Mouse (Mus musculus) stomach, embryonic 16.5 days (tissue): ENCODE data around the gene A730015C16Rik. TPM values are rescaled to one million over a fixed set of nuclear protein-coding genes. Genes with fewer than 3 reads are reported as not detected.

Experiments used
- ATAC-seq: fragments of 200-750 bp; cut with Nextera tagmentation; 2 replicates; pipeline ENCODE4 v1.8.0; 2017; ENCODE audit warnings: moderate number of reproducible peaks, moderate TSS enrichment; ENCODE audit not compliant: insufficient read depth, low FRiP score
- H3K27ac ChIP-seq: fragments of 300-500 bp; sonication (generic); 2 replicates; pipeline ENCODE4 v1.5.1; 2014; ENCODE audit warnings: low read length
- H3K27me3 ChIP-seq: fragments of 300-500 bp; sonication (generic); 2 replicates; pipeline ENCODE4 v1.6.1; 2014; ENCODE audit warnings: low read length, control low read depth, mixed read lengths; ENCODE audit not compliant: control insufficient read depth, insufficient read depth
- H3K36me3 ChIP-seq: fragments of 300-500 bp; sonication (generic); 2 replicates; pipeline ENCODE4 v1.6.1; 2014; ENCODE audit warnings: low read length; ENCODE audit not compliant: control insufficient read depth, insufficient read depth
- H3K4me1 ChIP-seq: fragments of 300-500 bp; sonication (generic); 2 replicates; pipeline ENCODE4 v1.6.1; 2014; ENCODE audit warnings: low read length, control low read depth, mixed read lengths; ENCODE audit not compliant: control insufficient read depth, insufficient read depth
- H3K4me2 ChIP-seq: fragments of 300-500 bp; sonication (generic); 2 replicates; pipeline ENCODE4 v1.6.1; 2014; ENCODE audit warnings: low read depth, low read length, mixed read lengths
- H3K4me3 ChIP-seq: fragments of 300-500 bp; sonication (generic); replicated peaks from 2 replicates; pipeline ENCODE4 v1.5.1; 2014; ENCODE audit warnings: mild to moderate bottlenecking, low read length
- H3K9ac ChIP-seq: fragments of 300-500 bp; sonication (generic); 2 replicates; pipeline ENCODE4 v1.6.1; 2014; ENCODE audit warnings: low read length
- H3K9me3 ChIP-seq: fragments of 300-500 bp; sonication (generic); replicated peaks from 2 replicates; pipeline ENCODE4 v1.6.1; 2016; ENCODE audit warnings: low read length, control low read depth; ENCODE audit not compliant: control insufficient read depth
- WGBS: fragments of 180-500 bp; shearing (Covaris S2); extraction: QIAGEN DNeasy Blood & Tissue Kit; methylation state at CpG from one replicate; pipeline ENCODE4 v1.1.7; 2014; 5-methylcytosine and 5-hydroxymethylcytosine counted together
- polyA plus RNA-seq: library from polyadenylated mRNA; unstranded; fragments of >200 nt; fragmentation: Nextera tagmentation; extraction: Ambion mirVana; gene quantifications from 2 replicates; pipeline ENCODE4 v1.2.1, GENCODE M21; 2015

A730015C16Rik gene
- polyA plus RNA-seq, 1 experiment from 2014 or later: 1.5 TPM

DNA sequence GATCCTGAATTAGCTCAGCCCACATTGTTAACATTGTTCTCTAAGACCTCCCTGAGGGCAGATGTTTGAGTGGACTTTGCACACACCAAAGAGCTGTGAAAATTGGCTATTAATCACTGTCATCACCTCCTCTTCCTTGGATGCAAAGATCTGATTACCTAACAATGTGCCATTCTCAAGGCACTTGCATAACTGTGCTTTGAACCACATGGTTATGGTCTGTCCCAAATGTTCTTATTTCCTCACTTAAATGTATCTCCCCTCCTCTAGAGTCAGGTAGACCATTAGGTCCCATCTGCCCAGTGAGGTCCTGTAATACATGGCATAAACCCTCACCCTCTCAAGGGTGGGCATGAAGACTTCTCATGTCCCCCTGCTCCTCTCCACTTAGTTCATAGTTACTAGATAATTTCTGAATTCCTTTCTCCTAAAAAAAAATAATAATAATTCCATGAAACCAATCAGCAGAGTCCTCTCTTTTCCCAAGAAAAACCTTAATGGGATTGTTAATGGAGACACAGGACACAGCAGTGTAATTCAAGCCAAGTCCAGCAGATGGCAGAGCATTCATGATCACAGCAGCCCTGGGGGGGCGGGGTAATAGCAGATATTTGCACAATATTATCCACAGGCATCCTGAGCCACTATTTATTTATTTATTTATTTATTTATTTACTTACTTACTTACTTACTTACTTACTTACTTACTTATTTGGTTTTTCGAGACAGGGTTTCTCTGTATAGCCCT lies 50.2 kb downstream of the A730015C16Rik start:
- no peaks in the 10 kb centered on the region for H3K27me3 ChIP-seq
- no peak overlapping the region for H3K9ac ChIP-seq
- H3K4me1 ChIP-seq: no peaks in the 10 kb centered on the region
- 61% methylated on average over 2 of the region's 2 CpGs for WGBS
- no peak overlapping the region for H3K4me3 ChIP-seq
- no peaks in the 10 kb centered on the region for H3K9me3 ChIP-seq
- no peak overlapping the region for H3K4me2 ChIP-seq
- ATAC-seq: no peak
- H3K27ac ChIP-seq: no peak overlapping the region
- no peaks in the 10 kb centered on the region for H3K36me3 ChIP-seq

Other genes with a start within 250 kb of the A730015C16Rik start
- 30.1 and 34.1 TPM in 2 replicates for gene Cc2d1b, start 228.7 kb downstream of the A730015C16Rik start, polyA plus RNA-seq
- 0.79 and 1.00 TPM in 2 replicates for gene 3110021N24Rik, start 129.0 kb downstream of the A730015C16Rik start, polyA plus RNA-seq
- gene Zfyve9, start 67.8 kb downstream of the A730015C16Rik start, polyA plus RNA-seq: 2.3 and 2.5 TPM in 2 replicates
- 109 and 130 TPM in 2 replicates for gene Btf3l4, start 15.0 kb downstream of the A730015C16Rik start, polyA plus RNA-seq
- 92.4 and 104 TPM in 2 replicates for gene Txndc12, start 14.0 kb downstream of the A730015C16Rik start, polyA plus RNA-seq
- gene Kti12, start 834 bp downstream of the A730015C16Rik start, polyA plus RNA-seq: 41.6 and 42.2 TPM in 2 replicates
- 10.3 and 11.6 TPM in 2 replicates for gene Rab3b, start 30.4 kb upstream of the A730015C16Rik start, polyA plus RNA-seq
- gene Nrd1, start 152.0 kb upstream of the A730015C16Rik start, polyA plus RNA-seq: 61.8 and 64.5 TPM in 2 replicates